Mouse (Mus musculus) kidney, postnatal 25 days (tissue): ENCODE results near the gene Acer1.
A peak's percentile ranks its signal among the peaks of the same experiment; 100 is the strongest.

ENCODE experiments used
- DNase-seq, 2 experiments: peaks; one replicate each; pipeline ENCODE4 v3.0.0; 2021; ENCODE audit warnings: mixed read lengths in 2 of 2

Acer1 gene

GRCm38 (mm10) chr17:56988921-56989430 is 7.0 kb upstream of the Acer1 start:
- DNase-seq = peak in 1 of 2 experiments; percentile 25

DNA sequence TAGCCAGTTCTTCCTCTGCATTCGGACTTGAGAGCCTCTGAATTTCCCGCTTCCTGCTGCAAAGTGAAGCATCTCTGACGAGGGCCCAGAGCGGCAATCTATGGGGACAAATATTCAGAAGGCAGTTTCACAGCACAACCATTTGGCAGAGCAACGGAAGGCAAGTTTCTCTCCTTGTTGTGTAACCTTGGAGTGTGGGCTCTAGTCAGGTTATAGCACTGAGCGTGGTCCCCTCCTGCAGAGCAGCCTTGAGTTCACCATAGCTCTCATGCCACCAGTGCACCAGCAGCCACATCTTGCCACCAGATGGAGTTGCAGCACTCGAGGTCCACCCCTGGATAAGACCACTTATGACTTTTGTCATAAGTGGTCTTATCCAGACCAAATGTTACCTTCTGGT is 6.5 kb upstream of the Acer1 start:
- peak in 1 of 2 experiments; percentile 13 for DNase-seq

DNA sequence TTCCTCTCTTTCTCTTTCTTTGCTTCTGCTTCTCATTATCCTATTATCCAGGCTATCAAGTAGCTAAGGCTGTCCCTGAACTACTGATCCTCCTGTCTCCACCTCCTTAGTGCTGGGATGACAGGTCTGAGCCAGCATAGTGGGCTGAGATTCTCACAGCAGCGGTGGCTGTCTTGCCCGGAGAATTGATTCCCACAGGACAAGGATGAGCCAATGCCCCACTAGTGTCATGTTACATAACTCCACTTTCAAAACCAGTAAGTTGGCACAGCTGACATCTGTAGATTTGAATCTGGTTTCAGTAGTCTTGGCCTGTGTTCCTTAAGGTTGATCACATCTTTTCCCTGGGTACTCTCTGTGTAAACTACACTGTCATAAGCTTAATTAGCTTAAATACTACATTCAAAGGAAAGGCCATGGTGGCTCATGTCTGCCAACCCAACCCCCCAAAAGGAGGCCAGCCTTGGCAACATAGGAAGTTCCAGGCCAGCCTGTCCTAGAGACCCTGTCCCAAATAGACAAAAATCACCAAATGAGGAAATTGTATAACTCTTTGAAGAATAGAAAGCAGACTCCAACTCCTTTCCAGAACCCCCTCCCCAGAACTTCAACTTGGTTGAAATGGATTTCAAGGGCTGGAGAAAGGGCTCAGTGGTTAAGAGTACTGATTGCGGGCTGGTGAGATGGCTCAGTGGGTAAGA is 4.3 kb upstream of the Acer1 start:
- DNase-seq = peak in 1 of 2 experiments; percentile 8

GRCm38 (mm10) chr17:56985656-56986055 is 3.7 kb upstream of the Acer1 start:
- peak in 1 of 2 experiments; percentile 12 for DNase-seq

DNA sequence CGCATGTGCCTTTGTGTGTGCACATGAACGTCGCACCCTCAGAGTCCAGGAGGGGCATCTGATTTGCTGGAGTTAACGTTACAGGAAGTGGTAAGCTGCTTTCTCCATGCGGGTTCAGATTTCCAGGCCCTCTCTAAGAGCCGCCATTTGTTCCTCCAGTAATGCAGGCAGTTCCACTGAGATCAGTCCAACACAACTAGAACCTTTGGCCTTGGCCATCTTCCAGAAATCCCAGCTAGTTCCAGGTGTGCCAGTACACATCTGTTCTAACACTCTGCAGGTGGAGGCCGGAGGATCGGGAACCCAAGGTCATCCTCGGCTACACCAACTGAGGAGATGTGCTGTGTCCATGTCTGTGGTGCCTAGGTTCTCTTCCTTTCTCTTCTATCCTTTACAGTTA is 3.0 kb upstream of the Acer1 start:
- no peak for DNase-seq

- peak in 1 of 2 experiments; percentile 22 for DNase-seq
These were observed 877 bp downstream of the Acer1 start for GRCm38 (mm10) chr17:56981049-56981448.

- peak in 1 of 2 experiments; percentile 13 for DNase-seq
These were observed 2.4 kb downstream of the Acer1 start for GRCm38 (mm10) chr17:56979524-56979923.

DNA sequence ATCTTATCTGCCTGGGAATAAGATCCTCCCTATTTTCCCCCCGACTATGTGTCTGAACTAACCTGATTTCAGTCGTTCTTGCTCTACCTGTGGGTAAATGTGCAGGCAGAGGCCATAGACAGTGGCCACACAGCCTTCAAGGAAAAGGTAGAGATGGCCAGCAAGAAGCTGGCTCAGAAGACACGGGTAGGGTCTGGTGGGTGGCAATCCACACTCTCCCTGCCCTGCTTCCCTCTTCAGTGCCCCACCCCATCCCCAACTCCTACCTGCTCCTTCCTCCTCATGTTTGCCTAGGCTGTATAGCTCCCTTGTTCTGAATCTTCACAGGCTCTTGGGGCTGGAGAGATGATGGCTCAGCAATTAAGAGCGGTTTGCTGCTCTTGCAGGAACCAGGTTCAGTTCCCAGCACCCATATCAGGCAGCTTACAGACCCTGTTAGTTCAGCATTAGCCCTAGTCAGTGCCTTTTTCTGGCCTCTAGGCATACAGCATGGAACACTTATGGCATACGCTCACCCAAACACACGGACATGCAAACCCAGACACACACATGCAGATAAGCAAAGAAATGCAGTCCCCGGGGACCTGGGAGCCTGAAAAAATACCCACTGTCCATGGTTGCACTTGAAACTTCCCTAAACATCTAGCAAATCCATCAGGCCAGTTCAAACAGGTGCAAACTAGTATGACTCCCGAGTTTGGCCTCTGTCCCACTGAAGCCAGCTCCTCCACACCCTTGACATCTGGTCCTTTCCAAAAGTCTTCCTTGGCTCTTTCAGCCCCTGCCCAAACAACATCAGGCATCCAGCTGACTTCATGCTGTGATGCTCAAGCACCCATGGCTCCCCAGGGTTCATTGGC is 5.2 kb downstream of the Acer1 start:
- peak in 1 of 2 experiments; percentile 10 for DNase-seq

DNA sequence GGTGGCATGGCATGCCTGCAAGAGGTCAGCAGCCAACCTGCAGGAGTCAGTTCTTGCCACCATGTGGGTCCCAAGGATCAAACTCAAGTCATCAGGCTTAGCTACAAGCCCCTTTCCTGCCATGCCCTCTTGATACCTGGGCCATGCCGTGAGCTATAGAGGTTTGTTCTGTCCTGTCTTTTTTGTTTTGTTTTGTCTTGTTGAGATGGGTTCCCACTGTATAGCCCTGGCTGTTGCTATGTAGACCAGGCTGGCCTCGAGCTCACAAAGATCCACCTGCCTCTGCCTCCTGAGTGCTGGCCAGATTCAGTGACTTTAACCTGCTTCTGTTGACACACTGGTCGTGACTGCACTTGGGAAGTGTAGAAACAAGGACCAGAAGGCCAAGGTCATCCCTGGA is 6.5 kb downstream of the Acer1 start:
- peak in 1 of 2 experiments; percentile 14 for DNase-seq

DNA sequence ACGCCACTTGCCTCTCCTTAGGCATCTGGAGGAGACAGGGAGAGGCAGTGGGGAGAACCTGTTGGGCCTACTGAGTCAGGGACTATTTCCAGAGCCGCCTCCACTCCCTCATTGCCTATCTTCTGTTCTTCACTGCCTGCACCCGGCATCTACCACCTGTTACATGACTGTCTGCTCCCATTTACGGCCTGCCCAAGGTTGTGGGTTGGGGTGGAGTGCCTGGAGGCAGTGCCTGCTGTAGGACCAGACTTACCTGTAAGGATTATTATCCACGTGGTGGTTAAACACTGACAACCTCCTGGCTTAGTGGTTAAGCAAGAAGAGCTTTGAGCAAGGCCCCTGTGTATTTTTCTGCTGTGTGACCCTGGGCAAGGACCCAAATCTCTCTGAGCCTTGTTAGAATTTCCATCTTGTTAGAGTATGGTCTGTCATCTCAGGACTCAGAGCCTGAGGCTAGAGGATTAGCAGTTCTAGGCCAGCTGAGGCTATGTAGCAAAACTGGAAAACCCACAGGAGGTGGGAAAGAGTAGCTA is 7.2 kb downstream of the Acer1 start:
- no peak for DNase-seq

- no peak for DNase-seq
These were observed 7.8 kb downstream of the Acer1 start for GRCm38 (mm10) chr17:56973956-56974707.

- no peak for DNase-seq
These were observed 11.8 kb downstream of the Acer1 start for GRCm38 (mm10) chr17:56970081-56970480.

DNA sequence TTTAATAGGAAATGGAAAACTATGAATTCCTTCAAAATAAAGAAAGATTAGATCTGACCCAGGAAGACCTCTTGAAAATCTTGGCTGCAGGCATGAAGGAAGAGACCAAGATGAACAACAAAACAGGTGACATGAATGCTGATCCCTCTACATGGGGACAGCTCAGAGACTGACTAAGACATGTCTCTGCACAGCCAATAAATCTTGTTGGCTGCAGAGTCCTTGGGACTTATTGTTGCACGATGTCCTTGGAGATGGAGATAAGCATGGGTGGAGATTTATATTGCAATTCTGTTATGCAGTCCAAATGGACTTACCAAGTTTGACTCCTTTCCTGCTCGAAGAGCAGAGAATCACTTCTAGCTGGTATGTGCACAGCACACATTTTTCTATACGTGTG is 12.6 kb downstream of the Acer1 start:
- no peak for DNase-seq

DNA sequence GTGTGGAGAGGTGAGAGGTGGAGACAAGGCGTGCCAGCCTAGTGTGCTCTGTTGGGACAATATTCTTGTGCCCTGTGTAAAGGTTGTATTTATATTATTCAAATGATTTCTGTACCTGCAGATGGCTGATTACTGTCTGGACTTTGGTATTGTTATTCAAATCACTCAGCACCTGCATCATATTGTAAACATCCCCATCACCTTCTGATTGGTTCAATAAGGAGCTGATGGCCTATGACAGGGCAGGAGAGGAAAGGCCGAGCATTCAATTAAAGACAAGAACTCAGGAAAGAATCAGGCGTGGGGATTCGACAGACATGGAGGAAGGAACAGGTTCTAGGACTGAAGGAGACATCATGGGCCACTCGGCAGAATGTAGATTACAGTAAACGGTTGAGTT is 18.3 kb downstream of the Acer1 start:
- DNase-seq = no peak

- DNase-seq = no peak
These were observed 19.1 kb downstream of the Acer1 start for GRCm38 (mm10) chr17:56962642-56963405.

- DNase-seq = no peak
These were observed 20.0 kb downstream of the Acer1 start for GRCm38 (mm10) chr17:56961880-56962279.

DNA sequence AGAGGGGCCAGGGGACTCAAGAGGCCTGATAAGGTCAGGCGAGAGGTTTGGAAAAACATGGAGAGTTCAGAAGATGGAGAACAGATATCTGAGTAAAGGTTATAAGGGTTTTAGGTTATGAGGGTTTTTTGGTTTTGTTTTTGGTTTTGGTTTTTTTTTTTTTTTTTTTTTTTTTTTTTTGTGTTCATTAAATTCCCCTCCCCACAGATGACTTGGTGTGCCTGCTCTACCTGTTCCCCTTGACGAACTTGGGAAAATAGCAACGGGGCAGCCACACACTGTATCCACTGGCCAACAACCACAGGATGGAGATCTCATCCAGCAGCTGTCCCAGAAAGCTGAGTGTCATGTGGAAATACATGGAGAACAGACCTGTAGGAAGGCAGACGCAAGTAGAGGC is 23.3 kb downstream of the Acer1 start:
- DNase-seq = no peak

DNA sequence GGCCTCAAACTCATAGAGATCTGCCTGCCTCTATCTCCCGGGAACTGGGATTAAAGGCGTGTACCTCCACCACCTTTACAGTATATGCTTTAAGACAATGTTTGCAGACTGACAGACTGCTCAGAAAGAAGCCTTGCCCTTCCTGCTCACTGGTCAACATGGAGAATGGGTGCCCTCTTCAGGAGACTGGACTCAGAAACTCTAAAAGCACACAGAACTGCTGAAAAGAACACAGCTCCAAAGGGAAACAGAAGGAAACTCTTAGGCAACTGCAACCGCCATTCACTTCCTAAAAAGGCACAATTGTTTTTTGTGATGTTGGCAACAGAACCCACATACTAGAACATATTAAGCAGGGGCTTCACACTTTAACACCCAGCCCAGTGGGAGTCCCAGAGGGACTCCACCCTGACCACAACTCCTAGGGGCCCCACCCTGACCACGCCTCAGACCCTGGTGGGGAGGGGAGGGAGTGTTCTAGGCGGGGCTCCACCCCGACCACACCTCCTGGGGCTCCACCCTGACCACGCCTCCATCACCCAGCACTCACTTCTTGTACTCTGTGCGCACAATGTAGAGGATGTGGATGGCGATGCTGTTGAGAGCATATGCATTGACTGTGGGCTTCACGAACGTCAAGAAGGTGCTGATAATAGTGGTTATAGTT is 24.0 kb downstream of the Acer1 start:
- DNase-seq = no peak

DNA sequence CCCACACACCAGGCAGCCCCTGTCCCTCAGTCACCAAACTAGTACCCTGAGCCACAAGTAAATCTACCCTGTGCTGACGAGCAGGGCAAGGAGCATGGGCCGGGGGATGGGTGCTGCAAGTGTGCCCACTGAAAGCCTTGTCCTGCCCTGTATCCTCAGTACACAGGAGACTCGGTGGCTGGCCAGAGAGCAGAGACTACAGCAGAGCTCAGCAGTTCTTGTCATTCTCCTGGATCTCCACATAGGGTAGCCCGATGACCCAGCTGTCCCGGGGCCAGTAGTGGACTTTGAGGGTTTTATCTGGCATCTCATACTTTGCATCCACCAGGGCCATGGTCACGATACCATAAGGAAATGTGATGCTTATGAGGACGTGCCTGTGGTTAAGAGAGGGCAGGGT is 27.1 kb downstream of the Acer1 start:
- DNase-seq = no peak

- no peak for DNase-seq
These were observed 29.3 kb downstream of the Acer1 start for GRCm38 (mm10) chr17:56952639-56953038.

DNA sequence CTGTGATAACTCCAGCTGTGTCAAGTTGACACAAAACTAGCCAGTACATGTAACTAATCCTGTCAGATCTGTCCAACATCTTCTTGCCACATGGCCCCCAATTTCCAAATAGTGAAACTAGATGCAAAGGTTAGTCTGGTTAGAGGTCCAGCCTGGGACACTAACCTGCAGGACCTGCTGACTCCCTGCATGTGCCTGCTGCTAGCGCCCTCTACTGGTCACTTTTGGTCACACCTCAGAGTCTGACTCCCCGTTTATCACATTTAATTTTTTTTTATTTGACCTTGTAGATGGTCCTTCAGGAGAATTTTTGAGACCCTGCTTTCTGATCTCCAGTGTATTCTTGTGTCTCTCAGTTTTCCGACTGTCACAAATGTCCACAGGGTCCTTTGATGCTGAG is 31.0 kb downstream of the Acer1 start:
- peak; percentile 66 to 76 for DNase-seq
